Mouse (Mus musculus): ENCODE results near the gene Gal3st1.
"Not testable (repeated sequence)": the region's sequence is repeated elsewhere in the genome, so short reads cannot be mapped to it uniquely, and the experiment has no call there.

The Gal3st1 gene

GRCm38 (mm10) chr11:3982275-3983209 is 894 bp upstream of the Gal3st1 start:
- no peak for DNase-seq (ENCODE audit: low read depth, low spot score)

DNA sequence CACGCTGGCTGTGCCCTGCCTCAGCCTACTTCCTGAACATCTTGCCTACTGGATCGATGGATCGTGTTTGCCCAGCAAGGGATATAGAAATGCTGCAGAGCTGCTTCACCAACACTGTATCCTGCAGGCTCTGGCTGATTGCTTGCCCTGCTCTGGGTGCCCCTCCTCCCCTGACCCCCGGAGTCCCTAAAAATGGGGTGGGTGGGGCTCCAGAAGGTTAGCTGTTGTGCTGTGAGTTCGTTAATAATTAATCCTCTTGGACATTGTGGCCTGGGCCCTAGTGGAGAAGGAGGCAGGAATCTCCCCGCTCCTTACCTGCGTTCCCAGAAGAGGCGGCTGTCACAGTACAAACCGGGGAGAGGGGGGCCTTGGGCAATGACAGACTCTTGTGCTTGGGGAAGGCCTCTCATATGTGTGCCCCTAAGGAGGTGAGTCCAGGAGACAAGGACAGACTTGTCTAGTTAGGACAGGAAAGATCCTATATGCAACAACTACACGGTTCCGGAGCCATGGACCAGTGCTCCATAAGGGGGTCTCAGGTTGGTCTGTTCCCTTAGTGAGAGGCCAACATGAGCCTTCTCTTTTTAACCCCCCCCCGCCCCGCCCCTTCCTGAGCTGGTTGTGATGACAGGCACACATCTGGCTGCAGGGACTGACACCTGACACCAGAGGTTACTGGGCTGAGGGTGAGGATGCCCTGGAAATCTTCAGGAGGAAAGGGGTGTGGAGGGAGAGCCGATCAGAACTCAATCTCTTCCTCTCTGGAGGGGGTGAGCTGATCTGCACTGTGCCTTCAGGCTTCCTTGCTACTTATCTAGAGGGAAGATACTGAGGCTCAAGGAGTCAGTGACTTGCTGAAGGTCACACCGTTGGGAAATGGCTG is 668 bp downstream of the Gal3st1 start:
- no peak for DNase-seq (ENCODE audit: low read depth, low spot score)

DNA sequence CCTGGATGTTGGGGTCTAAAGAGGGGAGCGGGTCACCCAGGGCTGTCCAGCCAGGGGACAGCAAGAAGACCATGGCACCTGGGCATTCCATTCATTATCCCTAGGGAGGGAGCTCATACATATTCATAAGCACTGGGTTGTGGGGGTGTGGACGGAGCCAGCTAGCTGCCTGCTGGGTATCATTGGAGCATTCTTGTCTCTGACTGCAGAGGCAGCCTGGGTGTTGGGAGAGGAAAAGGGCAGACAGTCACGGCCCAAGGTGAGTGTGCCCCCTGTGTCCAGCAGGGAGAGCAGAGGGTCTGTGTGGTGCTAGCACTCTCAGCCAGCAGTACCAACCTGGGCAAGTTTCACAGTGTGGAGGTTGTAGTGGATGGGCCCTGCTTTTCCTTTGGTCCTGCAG is 6.3 kb downstream of the Gal3st1 start:
- no peak for DNase-seq (ENCODE audit: low read depth, low spot score)

GRCm38 (mm10) chr11:3993132-3993531 is 9.7 kb downstream of the Gal3st1 start:
- DNase-seq (ENCODE audit: low read depth, low spot score): no peak

GRCm38 (mm10) chr11:3993914-3994313 is 10.5 kb downstream of the Gal3st1 start:
- DNase-seq (ENCODE audit: low read depth, low spot score): no peak

DNA sequence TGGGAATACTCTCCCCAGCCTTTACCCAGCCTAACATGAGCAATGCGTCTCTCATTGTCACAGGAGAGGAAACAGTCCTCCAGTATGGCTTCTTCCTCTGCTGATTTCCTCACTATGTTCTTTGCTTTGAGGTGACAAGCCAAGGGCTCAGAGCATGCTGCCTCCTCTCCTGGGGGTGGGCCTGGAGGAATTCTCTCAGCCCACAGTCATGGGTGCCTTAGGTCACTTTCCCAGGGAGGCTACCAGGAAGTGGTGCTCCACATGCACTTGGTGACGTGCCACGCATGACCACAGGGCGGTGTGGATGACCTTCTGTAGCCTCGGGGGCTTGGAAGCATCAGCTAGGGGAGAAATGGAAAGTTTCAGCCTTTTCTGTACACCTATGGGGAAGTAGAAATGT is 12.1 kb downstream of the Gal3st1 start:
- DNase-seq (ENCODE audit: low read depth, low spot score): no peak

DNA sequence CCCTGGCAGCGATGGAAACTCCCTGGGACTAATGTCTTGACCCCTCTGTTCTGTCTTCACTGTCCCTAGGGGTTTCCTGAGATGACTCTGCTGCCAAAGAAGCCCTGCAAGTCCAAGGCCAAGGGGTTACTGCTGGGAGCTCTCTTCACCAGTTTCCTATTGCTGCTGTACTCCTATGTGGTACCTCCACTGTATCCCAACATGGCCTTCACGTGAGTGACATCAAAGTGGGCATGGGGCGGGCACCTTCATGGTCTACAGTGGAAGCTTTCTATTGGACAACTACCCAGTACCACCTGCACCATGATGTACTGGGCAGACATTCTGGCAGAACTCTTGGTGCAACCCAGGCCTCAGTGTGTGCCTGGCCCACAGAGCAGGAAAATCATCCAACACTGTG is 13.4 kb downstream of the Gal3st1 start:
- DNase-seq (ENCODE audit: low read depth, low spot score): no peak

DNA sequence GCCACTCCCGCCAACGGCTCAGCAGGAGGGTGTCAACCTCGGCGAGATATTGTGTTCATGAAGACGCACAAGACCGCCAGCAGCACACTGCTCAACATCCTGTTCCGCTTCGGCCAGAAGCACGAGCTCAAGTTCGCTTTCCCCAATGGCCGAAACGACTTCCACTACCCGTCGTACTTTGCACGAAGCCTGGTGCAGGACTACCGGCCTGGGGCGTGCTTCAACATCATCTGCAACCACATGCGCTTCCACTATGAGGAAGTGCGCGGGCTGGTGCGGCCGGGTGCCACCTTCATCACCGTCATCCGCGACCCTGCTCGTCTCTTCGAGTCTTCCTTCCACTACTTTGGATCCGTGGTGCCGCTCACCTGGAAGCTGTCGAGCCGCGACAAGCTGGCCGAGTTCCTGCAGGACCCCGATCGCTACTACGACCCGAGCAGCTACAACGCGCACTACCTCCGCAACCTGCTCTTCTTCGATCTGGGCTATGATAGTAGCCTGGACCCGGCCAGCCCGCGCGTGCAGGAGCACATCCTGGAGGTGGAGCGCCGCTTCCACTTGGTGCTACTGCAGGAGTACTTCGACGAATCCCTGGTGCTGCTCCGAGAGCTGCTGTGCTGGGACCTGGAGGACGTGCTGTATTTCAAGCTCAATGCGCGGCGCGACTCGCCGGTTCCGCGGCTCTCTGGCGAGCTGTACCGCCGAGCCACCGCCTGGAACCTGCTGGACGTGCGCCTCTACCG is 14.7 kb downstream of the Gal3st1 start:
- DNase-seq (ENCODE audit: low read depth, low spot score): no peak

DNA sequence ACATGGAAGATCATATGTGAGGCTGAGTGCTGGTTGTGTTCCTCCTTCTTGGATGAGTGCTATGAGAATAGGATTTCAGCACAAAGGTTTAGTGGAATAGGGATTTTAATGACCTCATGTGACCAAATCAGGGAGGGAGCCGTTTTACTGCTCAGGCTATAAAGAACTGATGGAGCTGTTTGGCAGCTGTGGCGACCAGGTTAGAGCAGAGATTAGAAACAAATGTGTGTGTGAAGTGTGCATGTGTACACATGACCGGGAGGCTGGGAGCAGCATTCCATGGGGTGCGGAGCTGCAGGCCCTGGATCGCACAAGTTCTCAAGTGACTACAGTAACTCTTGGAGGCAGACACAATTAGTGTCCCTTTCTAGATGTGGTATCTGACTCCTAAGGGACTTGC is 16.1 kb downstream of the Gal3st1 start:
- no peak for DNase-seq (ENCODE audit: low read depth, low spot score)

GRCm38 (mm10) chr11:4001603-4002002 is 18.2 kb downstream of the Gal3st1 start:
- DNase-seq (ENCODE audit: low read depth, low spot score): peak; percentile 32

- DNase-seq (ENCODE audit: low read depth, low spot score): no peak
Observed at GRCm38 (mm10) chr11:4005220-4005805, 21.9 kb downstream of the Gal3st1 start.

- DNase-seq (ENCODE audit: low read depth, low spot score): no peak
Observed at GRCm38 (mm10) chr11:4006462-4006861, 23.0 kb downstream of the Gal3st1 start.

DNA sequence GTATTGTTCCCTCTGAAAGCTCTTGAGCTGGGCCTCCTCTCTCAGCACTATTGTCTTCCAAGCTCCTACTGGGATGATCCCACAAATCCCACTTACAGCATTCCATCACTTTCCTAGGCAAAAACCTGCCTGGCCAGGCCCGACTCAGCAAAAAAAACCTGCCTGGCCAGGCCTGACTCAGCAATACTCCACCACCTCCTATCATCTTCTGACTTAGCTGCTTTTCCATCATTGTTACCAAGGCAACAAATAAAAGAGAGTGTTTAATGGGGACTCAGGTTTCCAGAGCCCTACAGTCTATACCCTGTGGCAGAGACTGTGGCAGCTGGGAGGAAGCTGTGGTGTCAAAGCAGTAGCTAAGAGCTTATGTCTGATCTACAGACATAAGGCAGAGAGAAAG is 29.2 kb downstream of the Gal3st1 start:
- DNase-seq (ENCODE audit: low read depth, low spot score): no peak

DNA sequence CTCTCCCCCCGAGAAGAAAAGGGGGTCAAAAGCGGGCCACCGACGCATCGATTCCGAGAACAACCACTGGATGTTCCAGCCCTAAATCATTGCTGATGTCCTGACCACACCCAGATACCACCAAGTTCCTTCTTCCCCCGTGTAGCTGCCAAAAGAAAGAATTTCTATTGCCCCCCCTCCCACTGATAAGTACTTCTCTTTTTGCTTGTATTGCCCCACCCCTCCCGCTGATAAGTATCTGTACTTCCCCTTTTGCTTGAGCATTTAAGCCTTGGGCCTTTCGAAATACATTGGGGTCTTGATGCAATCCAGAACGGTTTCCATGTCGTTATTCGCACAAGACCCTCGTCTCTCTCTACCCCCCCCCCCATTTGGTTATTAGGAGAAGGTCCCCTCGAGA is 32.4 kb downstream of the Gal3st1 start:
- not testable (repeated sequence) for DNase-seq (ENCODE audit: low read depth, low spot score)

DNA sequence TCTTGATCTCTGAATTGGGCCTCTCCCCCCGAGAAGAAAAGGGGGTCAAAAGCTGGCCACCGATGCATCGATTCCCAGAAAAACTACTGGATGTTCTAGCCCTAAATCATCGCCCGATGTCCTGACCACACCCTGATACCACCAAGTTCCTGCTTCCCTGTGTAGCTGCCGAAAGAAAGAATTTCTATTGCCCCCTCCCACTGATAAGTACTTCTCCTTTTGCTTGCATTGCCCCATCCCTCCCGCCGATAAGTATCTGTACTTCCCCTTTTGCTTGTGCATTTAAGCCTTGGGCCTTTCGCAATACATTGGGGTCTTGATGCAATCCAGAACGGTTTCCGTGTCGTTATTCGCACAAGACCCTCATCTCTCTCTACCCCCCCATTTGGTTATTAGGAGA is 38.7 kb downstream of the Gal3st1 start:
- DNase-seq (ENCODE audit: low read depth, low spot score): not testable (repeated sequence)

DNA sequence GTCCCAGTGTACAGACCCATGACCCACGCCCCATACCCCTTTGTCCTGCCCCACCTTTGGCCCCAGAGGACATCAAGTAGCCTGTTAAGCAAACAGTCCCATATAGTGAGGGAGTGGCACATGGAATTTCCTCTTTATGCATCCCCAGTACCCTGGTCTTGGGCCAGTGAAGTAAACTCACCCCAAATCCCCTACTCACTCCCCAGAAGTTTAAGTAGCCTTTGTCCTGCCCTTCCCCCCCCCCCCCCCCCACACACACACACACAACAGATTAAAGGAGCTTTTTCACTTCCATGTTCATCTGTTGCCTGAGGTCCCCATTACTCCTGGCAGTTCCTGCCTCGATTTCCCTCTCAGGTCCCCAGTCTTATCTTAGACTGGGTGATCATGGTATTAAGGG is 39.9 kb downstream of the Gal3st1 start:
- DNase-seq (ENCODE audit: low read depth, low spot score): no peak

DNA sequence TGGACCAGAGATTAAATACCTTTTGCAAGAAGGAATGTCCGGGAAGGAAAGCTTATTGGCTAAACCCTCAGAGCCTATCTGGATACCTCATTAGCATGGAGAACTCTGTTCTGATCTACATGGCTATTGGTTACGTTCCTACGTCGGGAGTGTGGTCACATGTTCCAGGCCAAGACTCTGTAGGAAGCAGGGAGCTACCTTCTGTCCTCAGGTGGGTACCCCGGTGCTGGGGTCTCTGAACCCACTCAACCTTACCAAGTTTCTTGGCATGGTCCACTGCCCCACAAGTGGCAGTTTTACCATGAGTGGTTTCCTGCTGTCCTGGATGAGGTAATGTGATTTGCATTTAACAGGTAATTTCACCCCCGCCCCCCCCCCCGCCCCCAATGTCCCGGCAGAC is 43.6 kb downstream of the Gal3st1 start:
- DNase-seq (ENCODE audit: low read depth, low spot score): no peak

DNA sequence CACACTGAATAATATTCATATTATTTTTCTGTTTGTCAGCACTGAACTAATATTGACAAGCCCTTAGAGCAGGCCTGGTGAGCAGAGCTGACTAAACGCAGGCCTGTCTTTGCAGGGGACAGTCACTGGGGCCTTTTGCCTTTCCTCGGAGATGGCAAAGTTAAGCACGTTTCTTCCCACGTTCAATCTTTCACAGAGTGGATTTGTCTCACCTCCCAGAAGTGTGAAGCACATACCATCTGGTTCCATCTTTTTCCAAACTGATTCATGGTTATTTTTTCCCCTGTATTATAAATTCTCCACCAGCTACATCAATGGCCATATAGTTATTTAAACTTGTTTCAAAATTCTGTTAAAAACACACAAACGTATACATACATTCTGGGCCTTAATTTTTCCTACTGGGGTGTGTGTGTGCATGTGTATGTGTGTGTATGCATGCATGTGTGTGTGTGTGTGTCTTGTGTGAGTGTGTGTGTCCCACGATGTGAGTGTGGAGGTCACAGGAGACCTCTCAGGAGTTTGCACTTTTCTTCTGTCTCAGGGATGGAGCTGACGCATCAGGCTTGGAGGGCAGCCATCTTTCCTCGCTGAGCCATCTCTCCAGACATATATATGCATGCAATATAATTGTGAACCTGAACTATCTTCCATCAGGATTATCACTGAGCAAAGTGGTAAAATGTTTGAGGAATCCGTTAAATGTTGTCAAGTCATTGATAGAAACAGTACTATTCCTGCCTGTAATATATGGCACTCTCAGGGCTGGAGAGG is 44.3 kb downstream of the Gal3st1 start:
- DNase-seq (ENCODE audit: low read depth, low spot score): no peak

- no peak for DNase-seq (ENCODE audit: low read depth, low spot score)
Observed at GRCm38 (mm10) chr11:4029343-4029742, 45.9 kb downstream of the Gal3st1 start.

GRCm38 (mm10) chr11:4031126-4031941 is 47.9 kb downstream of the Gal3st1 start, which contains the start of gene Sec14l4:
TSS of gene Sec14l4 (plus strand) at chr11:4031462.
- DNase-seq (ENCODE audit: low read depth, low spot score): no peak
